ENCODE assay signal across 1 mouse cellular context in genomic region chr4:139115721-139116120, GRCm38 (mm10).
TF ChIP-seq lines count a peak whose summit lies in the region.

No protein-coding gene starts in this region.

TF ChIP-seq in CH12.LX, 34 proteins besides CTCF, POLR2A, EP300 and RAD21:
- TF ChIP-seq USF1 (IDR thresholded peaks at IDR 0.05; ENCODE audit: low read depth, low read length) (no peak), POLR2AphosphoS2 (IDR thresholded peaks at IDR 0.05; ENCODE audit: low read depth, low read length) (no peak), ZKSCAN1 (IDR thresholded peaks at IDR 0.05; ENCODE audit: borderline replicate concordance, low read depth, low read length) (no peak)
